ENCODE assay signal across 7 mouse cellular contexts in the genomic region with DNA sequence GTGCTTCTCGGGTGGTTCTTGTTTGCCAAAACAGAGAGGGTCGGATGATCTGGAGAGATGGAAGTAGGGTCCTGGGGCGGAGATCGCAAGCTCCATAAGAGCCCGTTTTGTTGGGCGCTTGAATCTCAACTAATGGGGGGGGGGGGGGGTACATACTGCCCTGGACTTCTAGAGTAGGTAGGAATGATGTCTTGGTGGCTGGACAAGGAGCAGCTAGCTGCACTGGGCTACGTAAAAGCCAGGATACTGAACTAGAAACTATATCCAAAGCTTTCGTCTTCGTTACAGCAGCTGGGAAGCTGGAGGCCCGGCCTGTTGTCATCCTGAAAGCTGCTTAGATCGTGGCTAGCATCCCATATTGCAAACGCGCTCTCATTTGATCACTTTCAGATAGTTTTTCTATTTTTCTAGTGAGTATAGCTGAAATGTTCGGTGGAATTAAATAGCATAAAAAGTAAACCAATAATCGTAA. TPM values are rescaled to one million over a fixed set of nuclear protein-coding genes. Genes with fewer than 3 reads are reported as not detected.
A peak's percentile ranks its signal among the peaks of the same experiment; 100 is the strongest.
DNase-seq lines count a peak whose midpoint lies in the region; ATAC-seq lines count a peak whose summit lies in the region.

No protein-coding gene starts in this region.

- ATAC-seq in lung, embryonic 15.5 days (ENCODE audit: borderline replicate concordance, extremely low read depth, low FRiP score, low TSS enrichment): peak; percentile 36; the same call in 1 of the 2 replicates
- ATAC-seq in embryonic facial prominence, embryonic 13.5 days (ENCODE audit: insufficient number of reproducible peaks, insufficient read depth, low FRiP score, low TSS enrichment, low read depth): no peak
- no peak for ATAC-seq in hindbrain, embryonic 16.5 days
- ATAC-seq in midbrain, embryonic 13.5 days: no peak
- ATAC-seq in CD4-positive, CD25-positive, alpha-beta regulatory T cell, adult 4 months: no peak

- under 1% methylated on average over 15 of the region's 15 CpGs for WGBS in lung, embryonic 15.5 days
- 1% methylated on average over 15 of the region's 15 CpGs for WGBS in embryonic facial prominence, embryonic 13.5 days
- WGBS in hindbrain, embryonic 16.5 days: 2% methylated on average over 15 of the region's 15 CpGs
- 1% methylated on average over 15 of the region's 15 CpGs for WGBS in midbrain, embryonic 13.5 days

- H3K27me3 ChIP-seq in lung, embryonic 15.5 days: no peaks in the 10 kb centered on the region
- no peaks in the 10 kb centered on the region for H3K27me3 ChIP-seq in embryonic facial prominence, embryonic 13.5 days
- no peaks in the 10 kb centered on the region for H3K27me3 ChIP-seq in hindbrain, embryonic 16.5 days (replicated peaks; ENCODE audit: control insufficient read depth, insufficient read depth, low read length)
- no peaks in the 10 kb centered on the region for H3K27me3 ChIP-seq in midbrain, embryonic 13.5 days

- peak overlapping the region; percentile 74 for H3K4me3 ChIP-seq in lung, embryonic 15.5 days
- peak overlapping the region; percentile 76 for H3K4me3 ChIP-seq in embryonic facial prominence, embryonic 13.5 days
- H3K4me3 ChIP-seq in hindbrain, embryonic 16.5 days (ENCODE audit: low read length): peak overlapping the region; percentile 88
- peak overlapping the region; percentile 79 for H3K4me3 ChIP-seq in midbrain, embryonic 13.5 days (replicated peaks)

- peak overlapping the region; percentile 83 for H3K9ac ChIP-seq in lung, embryonic 15.5 days
- H3K9ac ChIP-seq in embryonic facial prominence, embryonic 13.5 days: peak overlapping the region; percentile 93
- H3K9ac ChIP-seq in hindbrain, embryonic 16.5 days (ENCODE audit: low read depth, low read length): peak overlapping the region; percentile 91
- peak overlapping the region; percentile 73 for H3K9ac ChIP-seq in midbrain, embryonic 13.5 days (replicated peaks)

- peaks cover 17% of the 10 kb centered on the region for H3K36me3 ChIP-seq in lung, embryonic 15.5 days
- H3K36me3 ChIP-seq in embryonic facial prominence, embryonic 13.5 days: peaks cover 21% of the 10 kb centered on the region
- H3K36me3 ChIP-seq in hindbrain, embryonic 16.5 days (ENCODE audit: control insufficient read depth, insufficient read depth, low read length): 0 out of 2 replicates have a peak, but pooled peaks cover 4% of the 10 kb centered on the region
- peaks cover 10% of the 10 kb centered on the region for H3K36me3 ChIP-seq in midbrain, embryonic 13.5 days

- H3K9me3 ChIP-seq in lung, embryonic 15.5 days: no peaks in the 10 kb centered on the region
- H3K9me3 ChIP-seq in embryonic facial prominence, embryonic 13.5 days: no peaks in the 10 kb centered on the region
- no peaks in the 10 kb centered on the region for H3K9me3 ChIP-seq in hindbrain, embryonic 16.5 days (ENCODE audit: control insufficient read depth, low read length)
- H3K9me3 ChIP-seq in midbrain, embryonic 13.5 days: no peaks in the 10 kb centered on the region

- H3K4me1 ChIP-seq in lung, embryonic 15.5 days: peaks cover 15% of the 10 kb centered on the region
- peaks cover 21% of the 10 kb centered on the region for H3K4me1 ChIP-seq in embryonic facial prominence, embryonic 13.5 days
- peaks cover 16% of the 10 kb centered on the region for H3K4me1 ChIP-seq in hindbrain, embryonic 16.5 days (ENCODE audit: control insufficient read depth, insufficient read depth, low read depth, low read length)
- peaks cover 26% of the 10 kb centered on the region for H3K4me1 ChIP-seq in midbrain, embryonic 13.5 days (replicated peaks)

- H3K27ac ChIP-seq in lung, embryonic 15.5 days: peak overlapping the region; percentile 25
- peak overlapping the region; percentile 84; the same call in 1 of the 2 replicates for H3K27ac ChIP-seq in embryonic facial prominence, embryonic 13.5 days
- peak overlapping the region; percentile 73 for H3K27ac ChIP-seq in hindbrain, embryonic 16.5 days (ENCODE audit: low read depth, low read length)
- H3K27ac ChIP-seq in midbrain, embryonic 13.5 days: peak overlapping the region; percentile 44

- H3K4me2 ChIP-seq in lung, embryonic 15.5 days: peak overlapping the region; percentile 58
- peak overlapping the region; percentile 81 for H3K4me2 ChIP-seq in embryonic facial prominence, embryonic 13.5 days
- peak overlapping the region; percentile 56 for H3K4me2 ChIP-seq in hindbrain, embryonic 16.5 days (ENCODE audit: low read length)
- H3K4me2 ChIP-seq in midbrain, embryonic 13.5 days (replicated peaks): peak overlapping the region; percentile 76

- no peak for DNase-seq in lung, postnatal 14 days
- DNase-seq in Muller cell, postnatal 12 days (ENCODE audit: inconsistent ontology term): no peak

RNA-seq across cellular contexts. Expression of gene Ccdc127, which starts 0.4 kb away (rescaled TPM):
- 50.2 and 51.1 TPM in 2 replicates for polyA plus RNA-seq in lung, embryonic 15.5 days (2015; fragmentation: Nextera tagmentation; extraction: Ambion mirVana)
- 68.1 and 69.4 TPM in 2 replicates for polyA plus RNA-seq in embryonic facial prominence, embryonic 13.5 days (2015; fragmentation: Nextera tagmentation; extraction: Ambion mirVana)
- polyA plus RNA-seq in hindbrain, embryonic 16.5 days (2015; fragmentation: Nextera tagmentation; extraction: Ambion mirVana): 44.3 and 45.7 TPM in 2 replicates
- 47.3 and 51.6 TPM in 2 replicates for polyA plus RNA-seq in midbrain, embryonic 13.5 days (2015; fragmentation: Nextera tagmentation; extraction: Ambion mirVana)
- 10 to 100 TPM; 32.2 to 34.5 TPM for polyA plus RNA-seq in CD4-positive, CD25-positive, alpha-beta regulatory T cell, adult 4 months (2017; shearing (Covaris generic))

RNA-seq across cellular contexts. Expression of gene Sdha, which starts 0.4 kb away (rescaled TPM):
- polyA plus RNA-seq in lung, embryonic 15.5 days (2015; fragmentation: Nextera tagmentation; extraction: Ambion mirVana): 262 and 281 TPM in 2 replicates
- polyA plus RNA-seq in embryonic facial prominence, embryonic 13.5 days (2015; fragmentation: Nextera tagmentation; extraction: Ambion mirVana): 238 and 291 TPM in 2 replicates
- 262 and 265 TPM in 2 replicates for polyA plus RNA-seq in hindbrain, embryonic 16.5 days (2015; fragmentation: Nextera tagmentation; extraction: Ambion mirVana)
- 219 and 222 TPM in 2 replicates for polyA plus RNA-seq in midbrain, embryonic 13.5 days (2015; fragmentation: Nextera tagmentation; extraction: Ambion mirVana)
- polyA plus RNA-seq in CD4-positive, CD25-positive, alpha-beta regulatory T cell, adult 4 months (2017; shearing (Covaris generic)): 100 to 1,000 TPM; 301 to 394 TPM

RNA-seq across cellular contexts. Expression of gene Lrrc14b, which starts 13.3 kb away (rescaled TPM):
- polyA plus RNA-seq in lung, embryonic 15.5 days (2015; fragmentation: Nextera tagmentation; extraction: Ambion mirVana): 0.13 TPM in 1 of 2 replicates, not detected in the other
- polyA plus RNA-seq in embryonic facial prominence, embryonic 13.5 days (2015; fragmentation: Nextera tagmentation; extraction: Ambion mirVana): not detected in 2 replicates
- polyA plus RNA-seq in hindbrain, embryonic 16.5 days (2015; fragmentation: Nextera tagmentation; extraction: Ambion mirVana): not detected in 2 replicates
- not detected in 2 replicates for polyA plus RNA-seq in midbrain, embryonic 13.5 days (2015; fragmentation: Nextera tagmentation; extraction: Ambion mirVana)
- polyA plus RNA-seq in CD4-positive, CD25-positive, alpha-beta regulatory T cell, adult 4 months (2017; shearing (Covaris generic)): not detected

RNA-seq across cellular contexts. Expression of gene Pdcd6, which starts 33.1 kb away (rescaled TPM):
- polyA plus RNA-seq in lung, embryonic 15.5 days (2015; fragmentation: Nextera tagmentation; extraction: Ambion mirVana): 128 and 136 TPM in 2 replicates
- polyA plus RNA-seq in embryonic facial prominence, embryonic 13.5 days (2015; fragmentation: Nextera tagmentation; extraction: Ambion mirVana): 150 and 159 TPM in 2 replicates
- 119 and 126 TPM in 2 replicates for polyA plus RNA-seq in hindbrain, embryonic 16.5 days (2015; fragmentation: Nextera tagmentation; extraction: Ambion mirVana)
- polyA plus RNA-seq in midbrain, embryonic 13.5 days (2015; fragmentation: Nextera tagmentation; extraction: Ambion mirVana): 115 and 118 TPM in 2 replicates
- 100 to 1,000 TPM; 172 to 177 TPM for polyA plus RNA-seq in CD4-positive, CD25-positive, alpha-beta regulatory T cell, adult 4 months (2017; shearing (Covaris generic))

RNA-seq across cellular contexts. Expression of gene Zfp72, which starts 40.2 kb away (rescaled TPM):
- polyA plus RNA-seq in lung, embryonic 15.5 days (2015; fragmentation: Nextera tagmentation; extraction: Ambion mirVana): 5.4 and 5.9 TPM in 2 replicates
- 8.0 TPM in 2 replicates for polyA plus RNA-seq in embryonic facial prominence, embryonic 13.5 days (2015; fragmentation: Nextera tagmentation; extraction: Ambion mirVana)
- polyA plus RNA-seq in hindbrain, embryonic 16.5 days (2015; fragmentation: Nextera tagmentation; extraction: Ambion mirVana): 8.5 and 9.0 TPM in 2 replicates
- polyA plus RNA-seq in midbrain, embryonic 13.5 days (2015; fragmentation: Nextera tagmentation; extraction: Ambion mirVana): 4.2 and 6.2 TPM in 2 replicates
- 1 to 10 TPM; 2.0 to 2.4 TPM for polyA plus RNA-seq in CD4-positive, CD25-positive, alpha-beta regulatory T cell, adult 4 months (2017; shearing (Covaris generic))

Comparison
In these comparisons a context has a peak if more than half of its experiments do, and no peak if none do; other contexts are left out.
1. H3K27ac ChIP-seq: peak in every context shown above with its lines; median percentile 84 in embryonic facial prominence, embryonic 13.5 days; 73 in hindbrain, embryonic 16.5 days; 44 in midbrain, embryonic 13.5 days; 25 in lung, embryonic 15.5 days.